Mouse (Mus musculus): Measurements from ENCODE around the gene Slc26a3.

Gene Slc26a3

GRCm38 (mm10) chr12:31395895-31396294, 5.2 kb downstream of the Slc26a3 start:
- TF ChIP-seq GATA4 (IDR thresholded peaks at IDR 0.05; ENCODE audit: insufficient replicate concordance, low read length): no peak

GRCm38 (mm10) chr12:31397709-31398108, 7.0 kb downstream of the Slc26a3 start:
- TF ChIP-seq GATA4 (IDR thresholded peaks at IDR 0.05; ENCODE audit: insufficient replicate concordance, low read length): no peak

- TF ChIP-seq GATA4 (IDR thresholded peaks at IDR 0.05; ENCODE audit: insufficient replicate concordance, low read length): no peak
These were observed 10.2 kb downstream of the Slc26a3 start for GRCm38 (mm10) chr12:31400821-31401220.

- no peak for TF ChIP-seq GATA4 (IDR thresholded peaks at IDR 0.05; ENCODE audit: insufficient replicate concordance, low read length)
These were observed 11.3 kb downstream of the Slc26a3 start for GRCm38 (mm10) chr12:31401930-31402329.

- TF ChIP-seq GATA4 (IDR thresholded peaks at IDR 0.05; ENCODE audit: insufficient replicate concordance, low read length): no peak
These were observed 14.0 kb downstream of the Slc26a3 start for GRCm38 (mm10) chr12:31404575-31405240.

GRCm38 (mm10) chr12:31415971-31416370, 25.3 kb downstream of the Slc26a3 start:
- TF ChIP-seq GATA4 (IDR thresholded peaks at IDR 0.05; ENCODE audit: insufficient replicate concordance, low read length): no peak

GRCm38 (mm10) chr12:31421901-31422574, 31.4 kb downstream of the Slc26a3 start:
- TF ChIP-seq GATA4 (IDR thresholded peaks at IDR 0.05; ENCODE audit: insufficient replicate concordance, low read length): no peak

GRCm38 (mm10) chr12:31437791-31438190, 47.1 kb downstream of the Slc26a3 start:
- no peak for TF ChIP-seq GATA4 (IDR thresholded peaks at IDR 0.05; ENCODE audit: insufficient replicate concordance, low read length)

- TF ChIP-seq GATA4 (IDR thresholded peaks at IDR 0.05; ENCODE audit: insufficient replicate concordance, low read length): no peak
These were observed 48.9 kb downstream of the Slc26a3 start for GRCm38 (mm10) chr12:31439612-31440011.

- no peak for TF ChIP-seq GATA4 (IDR thresholded peaks at IDR 0.05; ENCODE audit: insufficient replicate concordance, low read length)
These were observed 53.5 kb downstream of the Slc26a3 start for GRCm38 (mm10) chr12:31444131-31444546.

- TF ChIP-seq GATA4 (IDR thresholded peaks at IDR 0.05; ENCODE audit: insufficient replicate concordance, low read length): no peak
These were observed 54.2 kb downstream of the Slc26a3 start for GRCm38 (mm10) chr12:31444827-31445226.

- TF ChIP-seq GATA4 (IDR thresholded peaks at IDR 0.05; ENCODE audit: insufficient replicate concordance, low read length): no peak
These were observed 58.7 kb downstream of the Slc26a3 start for GRCm38 (mm10) chr12:31449341-31449740.

- no peak for TF ChIP-seq GATA4 (IDR thresholded peaks at IDR 0.05; ENCODE audit: insufficient replicate concordance, low read length)
These were observed 65.6 kb downstream of the Slc26a3 start for GRCm38 (mm10) chr12:31456271-31456670.

GRCm38 (mm10) chr12:31458474-31458873, 67.8 kb downstream of the Slc26a3 start:
- no peak for TF ChIP-seq GATA4 (IDR thresholded peaks at IDR 0.05; ENCODE audit: insufficient replicate concordance, low read length)

- no peak for TF ChIP-seq GATA4 (IDR thresholded peaks at IDR 0.05; ENCODE audit: insufficient replicate concordance, low read length)
These were observed 70.7 kb downstream of the Slc26a3 start for GRCm38 (mm10) chr12:31461371-31461770.

GRCm38 (mm10) chr12:31462615-31463014, 71.9 kb downstream of the Slc26a3 start:
- TF ChIP-seq GATA4 (IDR thresholded peaks at IDR 0.05; ENCODE audit: insufficient replicate concordance, low read length): no peak

GRCm38 (mm10) chr12:31486431-31486830, 95.8 kb downstream of the Slc26a3 start:
- TF ChIP-seq GATA4 (IDR thresholded peaks at IDR 0.05; ENCODE audit: insufficient replicate concordance, low read length): no peak
